Comparison of ENCODE assay signal across 10 mouse cellular contexts in genomic region chr8:122746439-122746838, GRCm38 (mm10). TPM values are rescaled to one million over a fixed set of nuclear protein-coding genes. Genes with fewer than 3 reads are reported as not detected.
DNase-seq lines count a peak whose midpoint lies in the region; ATAC-seq lines count a peak whose summit lies in the region.
"Had no signal": no experiment of that assay in that cellular context is flagged by ENCODE, and none has a peak within 500 bp of the region (broad histone marks: within the 10 kb centered on the region; RNA-seq: fewer than 3 reads in every experiment).

No protein-coding gene starts in this region.

- DNase-seq in embryonic facial prominence, embryonic 14.5 days (ENCODE audit: low spot score) = peak; percentile 38
- DNase-seq in heart, adult 8-10 months (ENCODE audit: low spot score) = no peak
- DNase-seq in heart, postnatal 25 days (ENCODE audit: low spot score) = no peak
- DNase-seq: kidney, postnatal 25 days; lung, embryonic 14.5 days had no signal

- H3K4me3 ChIP-seq in embryonic facial prominence, embryonic 14.5 days (ENCODE audit: low read depth, low read length) = no peak overlapping the region
- H3K4me3 ChIP-seq in forebrain, embryonic 16.5 days (replicated peaks; ENCODE audit: low read length) = no peak overlapping the region
- no peak overlapping the region for H3K4me3 ChIP-seq in limb, embryonic 13.5 days
- no peak overlapping the region for H3K4me3 ChIP-seq in neural tube, embryonic 13.5 days
- H3K4me3 ChIP-seq: heart, embryonic 13.5 days had no signal

- H3K4me2 ChIP-seq in embryonic facial prominence, embryonic 14.5 days (ENCODE audit: low read depth, low read length) = peak overlapping the region; percentile 25; the same call in 1 of the 2 replicates
- H3K4me2 ChIP-seq in forebrain, embryonic 16.5 days (ENCODE audit: low read length) = peak overlapping the region; percentile 37; the same call in 1 of the 2 replicates
- H3K4me2 ChIP-seq in limb, embryonic 13.5 days (replicated peaks) = peak overlapping the region; percentile 50
- H3K4me2 ChIP-seq in neural tube, embryonic 13.5 days = peak overlapping the region; percentile 45; the same call in 1 of the 2 replicates
- H3K4me2 ChIP-seq: heart, embryonic 13.5 days; lung, embryonic 14.5 days had no signal

- 47% methylated on average over 7 of the region's 7 CpGs for WGBS in embryonic facial prominence, embryonic 14.5 days
- WGBS in forebrain, embryonic 16.5 days = 25% methylated on average over 7 of the region's 7 CpGs
- WGBS in limb, embryonic 13.5 days = 44% methylated on average over 7 of the region's 7 CpGs
- 24% methylated on average over 7 of the region's 7 CpGs for WGBS in neural tube, embryonic 13.5 days

- H3K4me1 ChIP-seq in embryonic facial prominence, embryonic 14.5 days (ENCODE audit: control insufficient read depth, insufficient read depth, low read length) = peaks cover 33% of the 10 kb centered on the region
- peaks cover 86% of the 10 kb centered on the region for H3K4me1 ChIP-seq in forebrain, embryonic 16.5 days (replicated peaks; ENCODE audit: control insufficient read depth, insufficient read depth, low read length)
- peaks cover 35% of the 10 kb centered on the region for H3K4me1 ChIP-seq in limb, embryonic 13.5 days
- H3K4me1 ChIP-seq in neural tube, embryonic 13.5 days (replicated peaks) = peaks cover 99% of the 10 kb centered on the region
- H3K4me1 ChIP-seq: heart, embryonic 13.5 days had no signal

- ATAC-seq in embryonic facial prominence, embryonic 14.5 days (ENCODE audit: low read depth) = peak; percentile 39
- no peak for ATAC-seq in forebrain, embryonic 16.5 days
- peak; percentile 60; the same call in 1 of the 2 replicates for ATAC-seq in limb, embryonic 13.5 days (ENCODE audit: low FRiP score, low read depth)
- ATAC-seq in neural tube, embryonic 13.5 days (ENCODE audit: low read depth) = no peak
- no peak for ATAC-seq in megakaryocyte-erythroid progenitor cell, adult 5-6 weeks (replicated peaks; ENCODE audit: low FRiP score, low TSS enrichment, poor library complexity, severe bottlenecking)

- peaks cover 6% of the 10 kb centered on the region for H3K27me3 ChIP-seq in embryonic facial prominence, embryonic 14.5 days (replicated peaks; ENCODE audit: control insufficient read depth, insufficient read depth, low read length)
- H3K27me3 ChIP-seq in forebrain, embryonic 16.5 days (replicated peaks; ENCODE audit: control insufficient read depth, insufficient read depth, low read length) = no peaks in the 10 kb centered on the region
- peaks cover 55% of the 10 kb centered on the region for H3K27me3 ChIP-seq in limb, embryonic 13.5 days
- H3K27me3 ChIP-seq in neural tube, embryonic 13.5 days = no peaks in the 10 kb centered on the region

- peak overlapping the region; percentile 61 for H3K27ac ChIP-seq in embryonic facial prominence, embryonic 14.5 days (replicated peaks; ENCODE audit: low read depth, low read length)
- peak overlapping the region; percentile 96 for H3K27ac ChIP-seq in forebrain, embryonic 16.5 days (ENCODE audit: low read length)
- peak overlapping the region; percentile 55; the same call in 1 of the 2 replicates for H3K27ac ChIP-seq in limb, embryonic 13.5 days
- peak overlapping the region; percentile 99 for H3K27ac ChIP-seq in neural tube, embryonic 13.5 days (replicated peaks)
- H3K27ac ChIP-seq: heart, embryonic 13.5 days had no signal

- H3K9me3 ChIP-seq in embryonic facial prominence, embryonic 14.5 days (ENCODE audit: control insufficient read depth, low read length) = no peaks in the 10 kb centered on the region
- no peaks in the 10 kb centered on the region for H3K9me3 ChIP-seq in forebrain, embryonic 16.5 days (ENCODE audit: control insufficient read depth, low read length)
- no peaks in the 10 kb centered on the region for H3K9me3 ChIP-seq in limb, embryonic 13.5 days
- H3K9me3 ChIP-seq in neural tube, embryonic 13.5 days = no peaks in the 10 kb centered on the region
- H3K9me3 ChIP-seq: heart, embryonic 13.5 days had no signal

- intact Hi-C loops in heart, postnatal 25 days (cut with DNase I) = no loop called here

- no peak overlapping the region for H3K9ac ChIP-seq in embryonic facial prominence, embryonic 14.5 days (ENCODE audit: low read depth, low read length)
- no peak overlapping the region for H3K9ac ChIP-seq in forebrain, embryonic 16.5 days (replicated peaks; ENCODE audit: low read depth, low read length)
- no peak overlapping the region for H3K9ac ChIP-seq in limb, embryonic 13.5 days
- H3K9ac ChIP-seq in neural tube, embryonic 13.5 days = 0 out of 2 replicates have a peak overlapping the region, but pooled peaks have one; percentile 64
- H3K9ac ChIP-seq: heart, embryonic 13.5 days; lung, embryonic 14.5 days had no signal

- no peaks in the 10 kb centered on the region for H3K36me3 ChIP-seq in embryonic facial prominence, embryonic 14.5 days (ENCODE audit: control insufficient read depth, insufficient read depth, low read length)
- no peaks in the 10 kb centered on the region for H3K36me3 ChIP-seq in forebrain, embryonic 16.5 days (ENCODE audit: control insufficient read depth, insufficient read depth)
- no peaks in the 10 kb centered on the region for H3K36me3 ChIP-seq in limb, embryonic 13.5 days
- no peaks in the 10 kb centered on the region for H3K36me3 ChIP-seq in neural tube, embryonic 13.5 days
- H3K36me3 ChIP-seq: heart, embryonic 13.5 days had no signal

RNA-seq across cellular contexts. Expression of gene Acsf3, which starts 28.8 kb away (rescaled TPM):
- polyA plus RNA-seq in embryonic facial prominence, embryonic 14.5 days (2014; fragmentation: Nextera tagmentation; extraction: Ambion mirVana) = 14.0 and 17.3 TPM in 2 replicates
- 13.6 and 15.9 TPM in 2 replicates for polyA plus RNA-seq in forebrain, embryonic 16.5 days (2015; fragmentation: Nextera tagmentation; extraction: Ambion mirVana)
- polyA plus RNA-seq in limb, embryonic 13.5 days (2015; fragmentation: Nextera tagmentation; extraction: Ambion mirVana) = 18.2 and 19.8 TPM in 2 replicates
- 15.6 and 17.1 TPM in 2 replicates for polyA plus RNA-seq in neural tube, embryonic 13.5 days (2015; fragmentation: Nextera tagmentation; extraction: Ambion mirVana)
- total RNA-seq in heart, adult 8-10 months (2022) = 10 to 100 TPM; 35.2 to 36.2 (median 35.3) TPM
- 10 to 100 TPM; 29.4 to 31.7 TPM for total RNA-seq in heart, postnatal 25 days (2021)
- total RNA-seq in megakaryocyte-erythroid progenitor cell, adult 5-6 weeks (2014; fragmentation: Nextera tagmentation) = 9.8 and 14.7 TPM in 2 replicates
- total RNA-seq in megakaryocyte-erythroid progenitor cell, adult 5-6 weeks (2017) = 5.8 and 9.5 TPM in 2 replicates

RNA-seq across cellular contexts. Expression of gene Cbfa2t3, which starts 47.5 kb away (rescaled TPM):
- 7.2 and 8.1 TPM in 2 replicates for polyA plus RNA-seq in embryonic facial prominence, embryonic 14.5 days (2014; fragmentation: Nextera tagmentation; extraction: Ambion mirVana)
- 11.6 and 13.8 TPM in 2 replicates for polyA plus RNA-seq in forebrain, embryonic 16.5 days (2015; fragmentation: Nextera tagmentation; extraction: Ambion mirVana)
- polyA plus RNA-seq in limb, embryonic 13.5 days (2015; fragmentation: Nextera tagmentation; extraction: Ambion mirVana) = 4.3 and 4.8 TPM in 2 replicates
- 21.2 and 22.2 TPM in 2 replicates for polyA plus RNA-seq in neural tube, embryonic 13.5 days (2015; fragmentation: Nextera tagmentation; extraction: Ambion mirVana)
- total RNA-seq in heart, adult 8-10 months (2022) = 10 to 100 TPM; 15.1 to 22.1 (median 18.2) TPM
- total RNA-seq in heart, postnatal 25 days (2021) = 10 to 100 TPM; 18.5 to 25.3 TPM
- 78.3 and 79.6 TPM in 2 replicates for total RNA-seq in megakaryocyte-erythroid progenitor cell, adult 5-6 weeks (2014; fragmentation: Nextera tagmentation)
- total RNA-seq in megakaryocyte-erythroid progenitor cell, adult 5-6 weeks (2017) = 7.8 and 15.4 TPM in 2 replicates

Comparison
In these comparisons a context has a peak if more than half of its experiments do, and no peak if none do; other contexts are left out.
1. ATAC-seq: peak in embryonic facial prominence, embryonic 14.5 days (single experiment) and limb, embryonic 13.5 days (single experiment); none in forebrain, embryonic 16.5 days (single experiment), neural tube, embryonic 13.5 days (single experiment) and megakaryocyte-erythroid progenitor cell, adult 5-6 weeks (single experiment).
2. Peak in every context shown above with its lines, with median percentiles within 50 percentile points of each other: H3K27ac ChIP-seq and H3K4me2 ChIP-seq.